Mouse (Mus musculus): ENCODE results near the gene Rab35. TPM values are rescaled to one million over a fixed set of nuclear protein-coding genes. Genes with fewer than 3 reads are reported as not detected.

Gene Rab35
- total and polyA plus RNA-seq, 3 experiments = 62.2 to 88.3 (median 69.1) TPM

DNA sequence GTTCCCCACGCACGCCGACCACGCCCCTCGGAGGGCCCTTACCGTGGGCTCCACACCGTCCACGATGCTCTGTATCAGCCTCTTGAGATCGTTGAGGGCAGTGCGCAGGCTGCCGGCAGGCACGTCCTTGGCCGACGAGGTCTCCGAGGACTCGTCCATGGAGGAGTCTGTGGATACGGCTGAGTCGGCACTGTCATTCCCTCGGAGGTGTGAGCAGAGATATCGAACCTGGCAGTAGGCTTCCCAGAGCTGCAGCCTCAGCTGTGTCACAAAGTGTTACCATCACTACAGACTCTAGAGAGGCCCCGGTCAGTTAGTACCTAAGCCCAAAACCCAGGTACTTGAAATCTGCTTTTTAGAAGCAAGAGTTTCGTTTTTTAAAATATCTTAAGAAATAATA, 30.9 kb downstream of the Rab35 start:
- H3K4me3 ChIP-seq (ENCODE audit: low read depth, low read length) = no peak overlapping the region

DNA sequence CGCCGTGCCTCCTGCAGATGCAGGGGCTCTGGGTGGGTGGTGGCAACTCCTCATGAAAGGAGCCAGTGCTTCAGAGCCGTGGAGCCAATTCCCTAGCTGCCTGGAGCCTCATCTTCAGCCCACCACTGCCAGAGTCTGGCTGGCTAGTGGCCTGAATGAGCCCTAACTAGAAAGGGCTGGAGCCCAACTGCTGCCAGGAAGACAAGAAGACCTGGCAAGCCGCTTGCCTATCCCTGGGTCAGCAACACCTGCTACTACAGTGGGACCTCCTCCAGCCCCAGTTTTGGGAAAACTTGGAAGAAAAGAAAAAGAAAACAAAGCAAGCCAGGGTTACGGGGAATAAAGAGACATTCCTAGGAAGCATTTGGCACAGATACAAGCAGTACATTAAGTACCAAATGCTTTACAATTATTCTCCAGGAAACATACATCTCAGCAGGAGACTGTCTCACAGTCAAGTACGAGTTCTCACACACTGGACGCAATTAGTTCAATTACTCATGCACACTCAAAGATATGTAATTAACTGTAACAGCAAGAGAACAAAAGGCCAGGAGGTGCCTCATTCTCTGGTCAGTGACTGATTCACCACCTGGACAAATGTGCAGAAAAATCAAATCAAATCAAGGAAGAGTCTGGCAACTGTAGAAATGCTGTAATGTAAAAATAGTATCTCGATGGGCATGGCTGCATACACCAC, 34.8 kb downstream of the Rab35 start:
- DNase-seq (ENCODE audit: low spot score) (no peak), ATAC-seq (ENCODE audit: extremely low read depth, insufficient number of reproducible peaks, low FRiP score, poor library complexity, severe bottlenecking) (no peak)
- Histone ChIP-seq H3K4me1 (ENCODE audit: insufficient read depth, low read depth, low read length) (no peaks in the 10 kb centered on the region), H3K27me3 (ENCODE audit: insufficient read depth, low read length) (peaks cover 45% of the 10 kb centered on the region), H3K36me3 (replicated peaks) (no peaks in the 10 kb centered on the region), H3K4me3 (ENCODE audit: low read depth, low read length) (no peak overlapping the region), H3K9me3 (replicated peaks) (0 out of 2 replicates have a peak, but pooled peaks cover 3% of the 10 kb centered on the region)
- TF ChIP-seq TAL1 (conservative IDR thresholded peaks at IDR 0.05; ENCODE audit: low read depth, low read length) = no peak
- TF ChIP-seq CTCF (IDR thresholded peaks at IDR 0.05; ENCODE audit: low read depth, low read length) = no peak
- no peak for TF ChIP-seq POLR2AphosphoS5 (IDR thresholded peaks at IDR 0.05; ENCODE audit: insufficient replicate concordance, low read depth, low read length)
- TF ChIP-seq GATA1 (IDR thresholded peaks at IDR 0.05; ENCODE audit: borderline replicate concordance, low read length) = no peak
- TF ChIP-seq GATA2 (IDR thresholded peaks at IDR 0.05; ENCODE audit: borderline replicate concordance, low read depth, low read length) = no peak

More for the DNA sequence above, 30.9 kb downstream of the Rab35 start:
- DNase-seq (ENCODE audit: low spot score) (no peak), ATAC-seq (ENCODE audit: extremely low read depth, insufficient number of reproducible peaks, low FRiP score, poor library complexity, severe bottlenecking) (no peak)
- Histone ChIP-seq H3K27me3 (ENCODE audit: insufficient read depth, low read length) (peaks cover 51% of the 10 kb centered on the region), H3K9me3 (replicated peaks) (0 out of 2 replicates have a peak, but pooled peaks cover 3% of the 10 kb centered on the region), H3K4me1 (ENCODE audit: insufficient read depth, low read depth, low read length) (0 out of 2 replicates have a peak, but pooled peaks cover 3% of the 10 kb centered on the region), H3K36me3 (replicated peaks) (no peaks in the 10 kb centered on the region)
- TF ChIP-seq GATA1 (IDR thresholded peaks at IDR 0.05; ENCODE audit: borderline replicate concordance, low read length) (no peak), CTCF (IDR thresholded peaks at IDR 0.05; ENCODE audit: low read depth, low read length) (no peak), POLR2AphosphoS5 (IDR thresholded peaks at IDR 0.05; ENCODE audit: insufficient replicate concordance, low read depth, low read length) (no peak), TAL1 (conservative IDR thresholded peaks at IDR 0.05; ENCODE audit: low read depth, low read length) (no peak), GATA2 (IDR thresholded peaks at IDR 0.05; ENCODE audit: borderline replicate concordance, low read depth, low read length) (no peak)

DNA sequence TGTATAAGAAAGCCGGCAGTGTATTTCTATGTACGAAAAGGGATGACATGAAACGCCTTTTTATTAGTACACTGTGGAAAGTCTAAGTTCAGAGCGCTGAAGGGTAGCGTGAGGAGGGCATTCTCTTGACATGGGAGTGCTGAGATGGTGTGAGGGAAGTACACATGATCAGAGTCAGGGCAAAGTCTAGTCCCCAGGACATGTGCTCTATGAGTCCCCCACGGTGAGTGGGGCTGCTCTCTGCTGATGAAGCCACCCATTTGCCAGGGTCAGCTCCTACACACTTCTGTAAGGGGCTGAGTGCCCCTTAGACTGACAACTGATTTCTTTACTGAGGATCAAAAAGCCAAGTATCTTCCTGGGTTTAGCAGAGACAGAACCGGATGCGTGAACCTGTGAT, 35.5 kb downstream of the Rab35 start:
- Histone ChIP-seq H3K4me1 (ENCODE audit: insufficient read depth, low read depth, low read length) (no peaks in the 10 kb centered on the region), H3K4me3 (ENCODE audit: low read depth, low read length) (no peak overlapping the region), H3K9me3 (replicated peaks) (0 out of 2 replicates have a peak, but pooled peaks cover 3% of the 10 kb centered on the region), H3K27me3 (ENCODE audit: insufficient read depth, low read length) (peaks cover 50% of the 10 kb centered on the region), H3K36me3 (replicated peaks) (no peaks in the 10 kb centered on the region)
- ATAC-seq (ENCODE audit: extremely low read depth, insufficient number of reproducible peaks, low FRiP score, poor library complexity, severe bottlenecking) (no peak), DNase-seq (ENCODE audit: low spot score) (no peak)
- TF ChIP-seq POLR2AphosphoS5 (IDR thresholded peaks at IDR 0.05; ENCODE audit: insufficient replicate concordance, low read depth, low read length) (no peak), CTCF (IDR thresholded peaks at IDR 0.05; ENCODE audit: low read depth, low read length) (no peak), TAL1 (conservative IDR thresholded peaks at IDR 0.05; ENCODE audit: low read depth, low read length) (no peak), GATA2 (IDR thresholded peaks at IDR 0.05; ENCODE audit: borderline replicate concordance, low read depth, low read length) (no peak), GATA1 (IDR thresholded peaks at IDR 0.05; ENCODE audit: borderline replicate concordance, low read length) (no peak)

DNA sequence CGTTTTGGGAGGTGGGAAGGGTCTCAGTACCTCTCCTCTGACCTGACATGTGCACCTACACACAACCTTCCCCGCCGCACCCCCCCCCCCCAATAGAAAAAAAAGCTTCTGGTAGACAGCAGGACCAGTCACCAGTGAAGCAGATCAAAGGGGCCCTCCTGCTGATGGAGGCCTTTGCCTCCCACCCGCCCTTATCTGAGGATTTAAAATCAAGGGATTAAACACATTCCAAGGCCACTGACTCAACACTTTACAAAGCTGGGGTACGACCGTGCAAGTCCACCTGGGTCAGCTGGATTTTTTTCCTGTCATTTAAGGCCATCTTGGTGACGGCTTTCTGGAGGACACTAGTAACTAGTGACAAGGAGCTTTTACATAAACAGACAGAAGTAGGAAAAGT, 36.2 kb downstream of the Rab35 start:
- Histone ChIP-seq H3K36me3 (replicated peaks) (no peaks in the 10 kb centered on the region), H3K4me3 (ENCODE audit: low read depth, low read length) (no peak overlapping the region), H3K9me3 (replicated peaks) (0 out of 2 replicates have a peak, but pooled peaks cover 3% of the 10 kb centered on the region), H3K27me3 (ENCODE audit: insufficient read depth, low read length) (peaks cover 52% of the 10 kb centered on the region), H3K4me1 (ENCODE audit: insufficient read depth, low read depth, low read length) (no peaks in the 10 kb centered on the region)
- no peak for ATAC-seq (ENCODE audit: extremely low read depth, insufficient number of reproducible peaks, low FRiP score, poor library complexity, severe bottlenecking)
- DNase-seq (ENCODE audit: low spot score) = no peak
- TF ChIP-seq GATA1 (IDR thresholded peaks at IDR 0.05; ENCODE audit: borderline replicate concordance, low read length) = no peak
- TF ChIP-seq POLR2AphosphoS5 (IDR thresholded peaks at IDR 0.05; ENCODE audit: insufficient replicate concordance, low read depth, low read length) = no peak
- no peak for TF ChIP-seq CTCF (IDR thresholded peaks at IDR 0.05; ENCODE audit: low read depth, low read length)
- TF ChIP-seq GATA2 (IDR thresholded peaks at IDR 0.05; ENCODE audit: borderline replicate concordance, low read depth, low read length) = no peak
- no peak for TF ChIP-seq TAL1 (conservative IDR thresholded peaks at IDR 0.05; ENCODE audit: low read depth, low read length)

DNA sequence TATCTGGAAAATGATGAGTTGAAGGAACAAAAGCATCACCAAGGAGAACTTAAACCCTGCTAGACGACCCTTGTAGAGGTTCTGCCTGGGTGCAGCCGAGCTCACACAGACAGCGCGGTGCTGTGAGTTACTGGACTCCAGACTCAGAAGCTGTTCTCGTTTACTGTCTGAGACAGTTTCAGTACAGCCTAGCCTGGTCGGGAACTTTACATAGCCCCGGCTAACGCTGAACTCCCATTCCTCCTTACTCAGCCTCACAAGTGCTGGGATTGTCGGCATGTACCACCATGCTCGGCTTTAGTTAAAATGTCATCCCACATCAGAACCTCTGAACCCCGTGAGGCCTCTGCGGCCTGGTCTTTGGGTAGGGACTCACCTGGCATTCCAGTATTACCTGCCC, 37.3 kb downstream of the Rab35 start:
- no peaks in the 10 kb centered on the region for H3K36me3 ChIP-seq (replicated peaks)
- H3K4me3 ChIP-seq (ENCODE audit: low read depth, low read length) = no peak overlapping the region
- 0 out of 2 replicates have a peak, but pooled peaks cover 3% of the 10 kb centered on the region for H3K9me3 ChIP-seq (replicated peaks)
- DNase-seq (ENCODE audit: low spot score) (no peak), ATAC-seq (ENCODE audit: extremely low read depth, insufficient number of reproducible peaks, low FRiP score, poor library complexity, severe bottlenecking) (no peak)
- peaks cover 51% of the 10 kb centered on the region for H3K27me3 ChIP-seq (ENCODE audit: insufficient read depth, low read length)
- H3K4me1 ChIP-seq (ENCODE audit: insufficient read depth, low read depth, low read length) = no peaks in the 10 kb centered on the region
- TF ChIP-seq GATA1 (IDR thresholded peaks at IDR 0.05; ENCODE audit: borderline replicate concordance, low read length) (no peak), TAL1 (conservative IDR thresholded peaks at IDR 0.05; ENCODE audit: low read depth, low read length) (no peak), GATA2 (IDR thresholded peaks at IDR 0.05; ENCODE audit: borderline replicate concordance, low read depth, low read length) (no peak)

DNA sequence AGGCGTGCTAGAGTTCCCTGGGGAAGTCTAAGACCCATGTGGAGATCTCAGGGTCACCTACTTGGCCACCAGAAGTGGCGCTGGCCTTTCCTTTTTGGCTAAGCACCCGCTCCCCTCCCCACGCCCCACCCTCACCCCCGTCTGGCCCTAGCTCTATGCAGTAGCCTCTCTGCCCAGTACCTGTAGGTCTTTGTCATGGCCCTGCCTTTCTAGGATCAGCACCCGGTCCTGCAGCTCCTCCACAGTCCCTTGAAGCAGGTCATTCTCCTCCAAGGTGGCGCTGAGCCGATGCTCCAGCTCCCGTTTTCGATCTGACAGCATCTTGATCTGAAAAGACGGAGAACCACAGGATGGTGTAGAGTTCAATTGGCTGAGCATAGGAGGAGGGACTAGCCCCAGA, 38.3 kb downstream of the Rab35 start:
- H3K9me3 ChIP-seq (replicated peaks) = 0 out of 2 replicates have a peak, but pooled peaks cover 3% of the 10 kb centered on the region
- TF ChIP-seq GATA2 (IDR thresholded peaks at IDR 0.05; ENCODE audit: borderline replicate concordance, low read depth, low read length) = no peak
- TF ChIP-seq TAL1 (conservative IDR thresholded peaks at IDR 0.05; ENCODE audit: low read depth, low read length) = no peak
- TF ChIP-seq GATA1 (IDR thresholded peaks at IDR 0.05; ENCODE audit: borderline replicate concordance, low read length) = no peak
- TF ChIP-seq CTCF (IDR thresholded peaks at IDR 0.05; ENCODE audit: low read depth, low read length) = no peak
- no peak for TF ChIP-seq POLR2AphosphoS5 (IDR thresholded peaks at IDR 0.05; ENCODE audit: insufficient replicate concordance, low read depth, low read length)
- no peaks in the 10 kb centered on the region for H3K36me3 ChIP-seq (replicated peaks)

More for the DNA sequence above, 38.3 kb downstream of the Rab35 start:
- H3K4me3 ChIP-seq (ENCODE audit: low read depth, low read length) = no peak overlapping the region
- ATAC-seq (ENCODE audit: extremely low read depth, insufficient number of reproducible peaks, low FRiP score, poor library complexity, severe bottlenecking) = no peak
- peaks cover 54% of the 10 kb centered on the region for H3K27me3 ChIP-seq (ENCODE audit: insufficient read depth, low read length)
- H3K4me1 ChIP-seq (ENCODE audit: insufficient read depth, low read depth, low read length) = no peaks in the 10 kb centered on the region
- DNase-seq (ENCODE audit: low spot score) = no peak

Measured in G1E (cell line).